Mouse (Mus musculus): ENCODE data around the gene Klf12. TPM values are rescaled to one million over a fixed set of nuclear protein-coding genes. Genes with fewer than 3 reads are reported as not detected.

Gene Klf12
- total and polyA plus RNA-seq, 2 experiments from 2014 or later, result 26.7 to 61.1 TPM

DNA sequence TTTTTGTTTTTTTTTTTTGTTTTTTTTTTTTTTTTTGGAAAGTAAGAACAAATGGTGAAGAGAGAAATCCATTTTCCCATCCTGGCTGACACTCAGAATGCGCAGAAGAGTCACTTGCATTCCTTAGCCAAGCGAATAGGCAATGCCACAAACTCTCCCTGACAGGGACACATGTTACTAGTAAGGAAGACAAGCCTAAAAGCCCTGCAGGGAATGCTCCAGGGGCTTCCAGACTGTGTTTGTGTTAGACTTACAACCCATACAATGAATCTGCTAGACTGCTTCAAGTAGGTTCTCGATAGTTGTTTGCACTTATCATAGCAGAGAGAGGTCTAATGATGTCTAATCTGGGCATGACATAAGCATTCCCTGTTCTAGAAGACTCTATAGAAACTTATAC, 164.6 kb downstream of the Klf12 start:
- Histone ChIP-seq H3K4me3 (ENCODE audit: low read depth, low read length) (no peak overlapping the region), H3K9ac (replicated peaks; ENCODE audit: low read length, poor library complexity, severe bottlenecking) (no peak overlapping the region), H3K9me3 (ENCODE audit: low read length) (no peaks in the 10 kb centered on the region), H3K27ac (ENCODE audit: low read depth, low read length) (no peak overlapping the region), H3K4me2 (ENCODE audit: low read depth, low read length, poor library complexity, severe bottlenecking) (no peak overlapping the region), H3K36me3 (ENCODE audit: insufficient read depth, low read length) (no peaks in the 10 kb centered on the region), H3K4me1 (ENCODE audit: insufficient read depth, low read length) (no peaks in the 10 kb centered on the region), H3K27me3 (ENCODE audit: insufficient read depth, low read length) (no peaks in the 10 kb centered on the region)
- ATAC-seq (ENCODE audit: low FRiP score) (no peak), DNase-seq (ENCODE audit: low spot score) (no peak)
- no peak for TF ChIP-seq CTCF (IDR thresholded peaks at IDR 0.05)
- WGBS, result 79% methylated on average over 3 of the region's 3 CpGs

DNA sequence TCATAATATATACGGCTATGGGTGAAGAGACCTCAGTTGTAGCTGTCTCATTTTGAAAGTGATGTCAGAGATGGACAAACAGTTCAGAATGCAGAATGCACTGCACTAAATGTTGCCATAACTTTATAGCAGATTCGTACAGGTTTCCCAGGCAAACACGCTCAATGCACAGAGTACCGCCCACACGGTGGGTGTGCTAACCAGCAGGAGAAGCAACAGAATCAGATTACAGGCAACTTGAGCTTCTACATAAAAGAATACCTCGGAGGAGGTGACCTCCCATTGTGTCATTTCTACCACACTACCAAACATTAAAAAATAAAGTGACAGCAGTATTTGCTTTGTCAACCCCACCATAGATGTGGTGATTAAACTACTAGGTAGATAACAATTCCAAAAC, 171.1 kb downstream of the Klf12 start:
- Histone ChIP-seq H3K9me3 (ENCODE audit: low read length) (no peaks in the 10 kb centered on the region), H3K9ac (replicated peaks; ENCODE audit: low read length, poor library complexity, severe bottlenecking) (no peak overlapping the region), H3K4me2 (ENCODE audit: low read depth, low read length, poor library complexity, severe bottlenecking) (no peak overlapping the region), H3K27ac (ENCODE audit: low read depth, low read length) (no peak overlapping the region), H3K27me3 (ENCODE audit: insufficient read depth, low read length) (no peaks in the 10 kb centered on the region), H3K4me3 (ENCODE audit: low read depth, low read length) (no peak overlapping the region), H3K36me3 (ENCODE audit: insufficient read depth, low read length) (no peaks in the 10 kb centered on the region), H3K4me1 (ENCODE audit: insufficient read depth, low read length) (no peaks in the 10 kb centered on the region)
- DNase-seq (ENCODE audit: low spot score) (no peak), ATAC-seq (ENCODE audit: low FRiP score) (no peak)
- no peak for TF ChIP-seq CTCF (IDR thresholded peaks at IDR 0.05)
- WGBS, result 46% methylated on average over 6 of the region's 6 CpGs

DNA sequence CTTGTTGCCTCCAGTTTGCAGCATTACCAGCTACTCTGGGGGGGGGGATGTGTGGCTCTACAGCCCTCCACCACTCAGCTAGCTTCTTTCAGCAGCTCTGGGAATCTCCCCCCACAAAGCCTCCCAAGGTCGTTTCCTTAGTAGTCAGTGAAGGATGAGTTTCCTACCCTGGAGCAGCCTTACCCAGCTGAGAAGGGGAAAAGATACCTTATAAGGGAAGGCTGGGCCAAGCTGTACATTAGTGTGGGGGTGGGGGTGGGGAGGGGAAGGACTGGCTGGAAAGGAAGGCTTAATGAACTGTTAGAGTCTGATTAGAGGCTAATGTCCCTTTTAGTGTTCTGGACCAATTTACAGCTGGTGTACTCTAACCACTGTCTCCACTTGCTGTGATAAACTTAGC, 172.7 kb downstream of the Klf12 start:
- no peak for ATAC-seq (ENCODE audit: low FRiP score)
- Histone ChIP-seq H3K9me3 (ENCODE audit: low read length) (no peaks in the 10 kb centered on the region), H3K4me3 (ENCODE audit: low read depth, low read length) (no peak overlapping the region), H3K27ac (ENCODE audit: low read depth, low read length) (no peak overlapping the region), H3K27me3 (ENCODE audit: insufficient read depth, low read length) (no peaks in the 10 kb centered on the region), H3K4me2 (ENCODE audit: low read depth, low read length, poor library complexity, severe bottlenecking) (no peak overlapping the region), H3K4me1 (ENCODE audit: insufficient read depth, low read length) (no peaks in the 10 kb centered on the region), H3K36me3 (ENCODE audit: insufficient read depth, low read length) (no peaks in the 10 kb centered on the region), H3K9ac (replicated peaks; ENCODE audit: low read length, poor library complexity, severe bottlenecking) (no peak overlapping the region)
- no peak for DNase-seq (ENCODE audit: low spot score)
- WGBS, result 11% methylated on average over 1 of the region's 1 CpGs
- TF ChIP-seq CTCF (IDR thresholded peaks at IDR 0.05), result no peak

DNA sequence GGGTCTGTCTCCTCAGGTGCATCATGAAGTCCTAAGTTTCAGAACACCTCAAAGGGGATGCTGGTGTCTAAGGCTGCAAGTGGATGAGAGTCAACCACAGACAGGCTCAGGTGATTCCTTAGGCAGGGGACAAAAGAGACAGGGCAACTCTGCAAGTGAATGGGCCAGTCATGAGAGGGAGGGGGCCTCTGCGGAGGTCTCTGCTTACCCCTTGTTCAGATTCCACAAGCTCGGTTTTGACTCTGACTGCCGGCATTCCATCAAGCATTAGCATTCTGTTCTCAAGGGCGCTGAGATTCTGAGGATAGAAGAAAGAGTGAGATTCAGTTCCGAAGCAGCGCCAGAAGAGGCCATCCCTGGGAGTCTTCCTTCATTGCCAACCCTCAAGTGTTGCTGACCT, 174.9 kb downstream of the Klf12 start:
- Histone ChIP-seq H3K4me1 (ENCODE audit: insufficient read depth, low read length) (no peaks in the 10 kb centered on the region), H3K9ac (replicated peaks; ENCODE audit: low read length, poor library complexity, severe bottlenecking) (no peak overlapping the region), H3K4me3 (ENCODE audit: low read depth, low read length) (no peak overlapping the region), H3K9me3 (ENCODE audit: low read length) (no peaks in the 10 kb centered on the region), H3K27me3 (ENCODE audit: insufficient read depth, low read length) (no peaks in the 10 kb centered on the region), H3K4me2 (ENCODE audit: low read depth, low read length, poor library complexity, severe bottlenecking) (no peak overlapping the region), H3K27ac (ENCODE audit: low read depth, low read length) (no peak overlapping the region), H3K36me3 (ENCODE audit: insufficient read depth, low read length) (no peaks in the 10 kb centered on the region)
- DNase-seq (ENCODE audit: low spot score) (no peak), ATAC-seq (ENCODE audit: low FRiP score) (no peak)
- WGBS, result 22% methylated on average over 6 of the region's 6 CpGs
- TF ChIP-seq CTCF (IDR thresholded peaks at IDR 0.05), result no peak

DNA sequence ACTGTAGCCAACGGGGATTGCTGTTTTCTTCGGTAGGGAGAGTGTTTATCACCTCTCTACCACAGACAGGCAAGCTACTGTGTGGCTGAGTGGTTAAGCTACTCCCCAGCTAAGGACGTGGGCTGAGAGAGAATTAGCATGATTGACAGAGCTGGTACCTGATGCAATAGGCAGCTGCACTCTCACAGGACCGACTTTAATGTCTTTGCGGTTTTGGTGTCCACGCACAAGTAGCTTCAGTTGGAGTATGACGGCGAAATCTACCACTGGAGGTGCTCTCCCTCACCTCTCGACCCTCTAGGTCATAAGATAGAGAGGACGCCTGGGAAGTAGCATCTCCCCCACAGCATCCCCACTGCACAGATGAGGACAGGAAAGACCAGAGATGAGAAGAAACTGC, 178.9 kb downstream of the Klf12 start:
- H3K4me3 ChIP-seq (ENCODE audit: low read depth, low read length), result no peak overlapping the region
- no peak overlapping the region for H3K4me2 ChIP-seq (ENCODE audit: low read depth, low read length, poor library complexity, severe bottlenecking)
- DNase-seq (ENCODE audit: low spot score) (no peak), ATAC-seq (ENCODE audit: low FRiP score) (no peak)
- no peak for TF ChIP-seq CTCF (IDR thresholded peaks at IDR 0.05)
- H3K27me3 ChIP-seq (ENCODE audit: insufficient read depth, low read length), result no peaks in the 10 kb centered on the region
- no peak overlapping the region for H3K9ac ChIP-seq (replicated peaks; ENCODE audit: low read length, poor library complexity, severe bottlenecking)
- H3K36me3 ChIP-seq (ENCODE audit: insufficient read depth, low read length), result no peaks in the 10 kb centered on the region
- no peaks in the 10 kb centered on the region for H3K4me1 ChIP-seq (ENCODE audit: insufficient read depth, low read length)
- 75% methylated on average over 10 of the region's 10 CpGs for WGBS
- H3K27ac ChIP-seq (ENCODE audit: low read depth, low read length), result no peak overlapping the region
- H3K9me3 ChIP-seq (ENCODE audit: low read length), result no peaks in the 10 kb centered on the region

DNA sequence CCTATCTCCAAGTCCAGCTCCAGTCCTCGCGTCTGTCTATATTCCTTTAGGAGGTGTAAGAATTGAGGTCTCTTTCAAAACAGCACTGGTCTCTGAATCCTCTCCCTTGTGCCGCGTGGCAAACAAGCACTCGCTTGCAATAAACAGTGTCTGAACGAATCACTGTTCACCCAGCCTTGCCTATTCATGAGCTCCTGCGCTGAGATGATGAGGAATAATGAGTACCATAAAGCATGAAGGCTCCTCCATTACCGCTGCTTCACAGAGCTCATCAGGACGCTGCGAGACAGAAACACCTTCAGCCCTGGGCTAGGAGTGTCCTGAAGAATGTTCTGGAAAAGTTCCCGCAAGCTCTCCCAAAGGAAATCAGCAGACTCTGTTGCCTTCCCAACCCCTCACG, 179.7 kb downstream of the Klf12 start:
- Histone ChIP-seq H3K4me3 (ENCODE audit: low read depth, low read length) (no peak overlapping the region), H3K4me1 (ENCODE audit: insufficient read depth, low read length) (no peaks in the 10 kb centered on the region), H3K27me3 (ENCODE audit: insufficient read depth, low read length) (no peaks in the 10 kb centered on the region), H3K9me3 (ENCODE audit: low read length) (no peaks in the 10 kb centered on the region), H3K4me2 (ENCODE audit: low read depth, low read length, poor library complexity, severe bottlenecking) (no peak overlapping the region), H3K36me3 (ENCODE audit: insufficient read depth, low read length) (no peaks in the 10 kb centered on the region), H3K9ac (replicated peaks; ENCODE audit: low read length, poor library complexity, severe bottlenecking) (no peak overlapping the region), H3K27ac (ENCODE audit: low read depth, low read length) (0 out of 2 replicates have a peak overlapping the region, but pooled peaks have one; percentile 4)
- no peak for TF ChIP-seq CTCF (IDR thresholded peaks at IDR 0.05)
- DNase-seq (ENCODE audit: low spot score) (peak; percentile 14), ATAC-seq (ENCODE audit: low FRiP score) (0 out of 2 replicates have a peak, but pooled peaks have one; percentile 34)
- WGBS, result 52% methylated on average over 12 of the region's 12 CpGs
